Mouse (Mus musculus) hindlimb bud, embryonic 11.5 days (tissue): ENCODE data around the gene Klk1b26.
"Not testable (repeated sequence)": the region's sequence is repeated elsewhere in the genome, so short reads cannot be mapped to it uniquely, and the experiment has no call there.

Source experiments
- DNase-seq: peaks from one replicate; pipeline ENCODE4 v3.0.0-alpha.2; 2012; ENCODE audit warnings: low read depth, low spot score; ENCODE audit errors: extremely low spot score

Gene Klk1b26

GRCm38 (mm10) chr7:44011868-44012267 is at the start of gene Klk1b26:
TSS of gene Klk1b26 (plus strand) at chr7:44012168.
- not testable (repeated sequence) for DNase-seq

GRCm38 (mm10) chr7:43966451-43966850 is 45.5 kb upstream of the Klk1b26 start, which contains the start of gene Klk1b1:
TSS of gene Klk1b1 (plus strand) at chr7:43966751.
- no peak for DNase-seq

DNA sequence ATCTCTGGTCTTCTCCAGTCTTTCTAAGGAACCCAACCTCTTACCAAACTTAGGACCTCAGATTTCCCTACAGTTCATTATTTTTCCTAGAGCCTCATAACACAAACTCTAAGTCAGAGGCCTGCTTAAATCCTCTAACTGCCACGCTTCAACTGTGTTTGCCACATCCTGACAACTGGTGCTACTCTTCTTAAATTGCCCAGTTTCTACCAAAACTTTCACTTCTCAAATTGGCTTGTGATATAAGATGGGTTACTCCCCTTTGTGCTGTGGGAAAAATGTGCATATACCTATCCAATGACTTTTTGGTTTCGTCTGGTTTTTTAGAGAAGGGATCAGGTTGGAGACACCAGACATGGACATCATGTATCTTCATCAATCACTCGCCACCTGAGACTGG is 44.9 kb upstream of the Klk1b26 start:
- no peak for DNase-seq

DNA sequence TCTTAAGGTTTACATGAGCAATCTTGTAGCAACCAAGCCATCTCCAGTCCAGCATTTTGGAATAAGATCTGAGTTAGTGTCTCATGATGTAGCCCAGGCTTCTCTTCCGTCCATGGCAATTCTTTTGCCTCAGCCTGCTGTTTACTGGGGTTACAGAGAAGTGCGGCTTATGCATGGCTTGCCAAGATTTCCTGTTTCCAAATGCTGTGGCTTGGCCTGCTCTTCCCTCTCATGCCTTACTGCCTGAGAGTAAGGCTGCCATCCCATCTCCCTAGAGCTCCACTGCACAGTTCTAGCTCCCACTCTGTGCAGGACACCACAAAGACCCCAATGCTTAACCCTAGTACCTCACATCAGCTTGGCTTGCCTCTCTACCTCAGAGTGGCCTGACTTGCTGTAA is 44.4 kb upstream of the Klk1b26 start:
- no peak for DNase-seq

- not testable (repeated sequence) for DNase-seq
These were observed 36.2 kb upstream of the Klk1b26 start, which contains the start of gene Klk1b9 for GRCm38 (mm10) chr7:43975761-43976160. TSS of gene Klk1b9 (plus strand) at chr7:43976061.

GRCm38 (mm10) chr7:43985657-43986056 is 26.3 kb upstream of the Klk1b26 start:
- no peak for DNase-seq

DNA sequence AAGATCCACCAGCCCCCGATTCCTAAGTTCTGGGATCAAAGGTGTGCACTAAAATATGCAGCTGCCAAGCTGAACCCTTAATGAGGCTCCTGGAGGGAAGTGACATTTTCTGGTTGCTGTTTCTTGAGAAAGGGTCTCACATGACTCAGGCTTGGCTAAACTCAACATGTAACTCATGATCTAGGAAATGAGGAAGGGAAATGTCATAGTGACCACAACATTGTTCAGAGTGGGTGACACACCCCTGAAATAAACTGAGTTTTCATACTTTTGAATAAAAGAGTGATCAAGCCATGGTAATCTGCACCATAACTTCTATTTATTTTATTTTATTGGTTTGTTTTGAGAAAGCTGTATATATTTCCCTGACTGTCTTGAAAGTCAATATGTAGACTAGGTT is 17.1 kb upstream of the Klk1b26 start:
- DNase-seq, result not testable (repeated sequence)

GRCm38 (mm10) chr7:43995577-43995976 is 16.4 kb upstream of the Klk1b26 start, which contains the start of gene Klk1b11:
TSS of gene Klk1b11 (plus strand) at chr7:43995877.
- not testable (repeated sequence) for DNase-seq

DNA sequence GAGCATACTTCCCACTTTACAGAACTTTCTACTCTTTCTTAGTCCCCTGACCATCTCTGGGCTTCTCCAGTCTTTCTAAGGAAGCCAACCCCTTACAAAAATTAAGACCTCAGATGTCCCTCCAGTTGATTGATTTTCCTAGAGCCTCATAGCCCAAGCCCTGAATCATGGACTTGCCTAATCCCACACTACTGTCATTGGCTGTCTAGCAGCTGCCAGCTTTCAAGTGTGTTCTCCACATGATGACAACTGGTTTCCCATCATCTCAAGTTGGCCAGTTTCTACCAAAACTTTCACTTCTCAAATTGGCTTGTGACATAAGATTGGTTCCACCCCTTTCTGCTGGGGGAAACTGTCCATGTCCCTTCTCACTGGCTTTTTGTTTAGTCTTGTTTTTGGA is 7.1 kb upstream of the Klk1b26 start:
- DNase-seq, result no peak

DNA sequence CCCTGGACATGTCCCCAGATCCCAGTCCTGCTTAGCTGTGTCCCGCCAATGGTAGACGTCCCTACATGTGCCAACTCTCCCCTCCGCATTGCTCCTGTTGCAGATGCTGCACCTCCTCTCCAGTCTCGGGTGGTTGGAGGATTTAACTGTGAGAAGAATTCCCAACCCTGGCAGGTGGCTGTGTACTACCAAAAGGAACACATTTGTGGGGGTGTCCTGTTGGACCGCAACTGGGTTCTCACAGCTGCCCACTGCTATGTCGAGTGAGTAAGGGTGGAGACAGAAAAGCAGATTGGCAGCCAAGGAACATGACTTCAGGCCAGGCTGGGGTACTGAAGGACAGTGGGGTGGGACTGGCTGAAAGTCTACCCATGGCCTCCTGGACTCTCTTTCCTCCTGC is 2.7 kb downstream of the Klk1b26 start:
- DNase-seq, result not testable (repeated sequence)

DNA sequence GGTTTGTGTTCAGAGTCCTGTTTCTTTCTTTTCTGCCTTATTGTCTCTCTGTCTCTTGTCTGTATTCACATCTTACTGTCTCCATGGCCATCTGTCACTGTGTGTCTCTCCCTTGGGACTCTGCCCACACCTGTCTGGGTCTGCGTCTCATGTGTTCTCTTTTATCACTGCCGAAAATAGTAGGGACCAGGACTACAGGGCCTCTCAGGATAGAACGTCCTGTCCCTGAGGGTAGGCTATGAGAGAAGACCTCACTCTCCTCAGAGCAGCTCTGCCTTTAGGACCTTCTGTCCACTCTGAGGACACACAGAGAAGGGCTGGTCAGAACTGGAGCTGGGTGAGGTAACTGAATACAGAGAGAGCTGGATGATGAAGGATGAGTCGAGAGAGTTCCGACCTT is 3.1 kb downstream of the Klk1b26 start:
- no peak for DNase-seq

DNA sequence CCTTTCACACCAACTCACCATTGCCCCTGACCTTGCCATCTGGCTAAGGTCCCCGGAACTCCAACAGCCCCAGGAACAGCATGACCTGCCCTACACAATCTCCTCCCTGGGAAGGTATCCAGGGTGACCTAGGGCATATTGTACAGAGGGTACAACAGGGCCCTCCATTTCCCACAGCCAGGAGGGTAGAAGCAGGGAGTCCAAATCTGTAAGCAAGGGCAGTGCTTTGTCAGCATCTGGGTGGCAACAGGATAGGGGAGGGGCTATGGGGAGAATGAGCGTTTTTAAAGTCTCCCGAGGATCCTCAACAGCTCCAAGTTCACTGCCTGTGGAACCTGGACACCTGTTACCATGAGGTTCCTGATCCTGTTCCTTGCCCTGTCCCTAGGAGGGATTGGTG is 40.0 kb downstream of the Klk1b26 start, which contains the start of gene Klk1b27:
Klk1b27 (plus strand) TSS at position 301 of the 400 bp plus-strand sequence.
- DNase-seq, result not testable (repeated sequence)
